Mouse (Mus musculus) liver, embryonic 11.5 days (tissue): ENCODE measurements around the gene Khk. TPM values are rescaled to one million over a fixed set of nuclear protein-coding genes. Genes with fewer than 3 reads are reported as not detected.

Experiments used
- ATAC-seq: fragments of 200-750 bp; cut with Nextera tagmentation; replicated peaks from 2 replicates; pipeline ENCODE4 v1.8.0; 2017; ENCODE audit warnings: moderate number of reproducible peaks, mild to moderate bottlenecking, moderate TSS enrichment, moderate library complexity; ENCODE audit not compliant: low FRiP score
- DNase-seq: peaks from one replicate; pipeline ENCODE4 v3.0.0-alpha.2; 2017; ENCODE audit warnings: low spot score
- H3K27ac ChIP-seq: fragments of 300-500 bp; sonication (generic); 2 replicates; pipeline ENCODE4 v1.5.1; 2014; ENCODE audit warnings: mild to moderate bottlenecking, low read depth, low read length, control low read depth
- H3K27me3 ChIP-seq: fragments of 300-500 bp; sonication (generic); replicated peaks from 2 replicates; pipeline ENCODE4 v1.6.1; 2014; ENCODE audit warnings: low read length, mixed read lengths; ENCODE audit not compliant: control insufficient read depth, insufficient read depth
- H3K36me3 ChIP-seq: fragments of 300-500 bp; sonication (generic); 2 replicates; pipeline ENCODE4 v1.6.1; 2014; ENCODE audit warnings: mild to moderate bottlenecking, low read length, moderate library complexity, mixed read lengths; ENCODE audit not compliant: control insufficient read depth, insufficient read depth
- H3K4me1 ChIP-seq: fragments of 300-500 bp; sonication (generic); replicated peaks from 2 replicates; pipeline ENCODE4 v1.6.1; 2014; ENCODE audit warnings: low read length, mixed read lengths; ENCODE audit not compliant: control insufficient read depth, insufficient read depth
- H3K4me2 ChIP-seq: fragments of 300-500 bp; sonication (generic); 2 replicates; pipeline ENCODE4 v1.6.1; 2014; ENCODE audit warnings: mild to moderate bottlenecking, control low read depth, moderate library complexity
- H3K4me3 ChIP-seq: fragments of 300-500 bp; sonication (generic); 2 replicates; pipeline ENCODE4 v1.5.1; 2014; ENCODE audit warnings: low read depth, low read length, control low read depth
- H3K9ac ChIP-seq: fragments of 300-500 bp; sonication (generic); 2 replicates; pipeline ENCODE4 v1.6.1; 2014; ENCODE audit warnings: low read depth, low read length, control low read depth
- H3K9me3 ChIP-seq: fragments of 300-500 bp; sonication (generic); 2 replicates; pipeline ENCODE4 v1.6.1; 2016; ENCODE audit warnings: low read length, inconsistent platforms, mixed read lengths; ENCODE audit not compliant: control insufficient read depth
- WGBS: fragments of 180-500 bp; shearing (Covaris S2); extraction: QIAGEN DNeasy Blood & Tissue Kit; methylation state at CpG from one replicate; pipeline ENCODE4 v1.1.7; 2014; 5-methylcytosine and 5-hydroxymethylcytosine counted together
- polyA plus RNA-seq: library from polyadenylated mRNA; unstranded; fragments of >200 nt; fragmentation: Nextera tagmentation; extraction: Ambion mirVana; gene quantifications from 2 replicates; pipeline ENCODE4 v1.2.1, GENCODE M21; 2014

The Khk gene
- polyA plus RNA-seq, 1 experiment from 2014 or later: 58.6 TPM

GRCm38 (mm10) chr5:30922581-30923041, 1.4 kb downstream of the Khk start:
- Histone ChIP-seq H3K9ac (peak overlapping the region; percentile 61), H3K4me3 (peak overlapping the region; percentile 51), H3K27ac (no peak overlapping the region; the same call in 1 of the 2 replicates), H3K27me3 (no peaks in the 10 kb centered on the region), H3K4me1 (peaks cover 18% of the 10 kb centered on the region), H3K4me2 (peak overlapping the region; percentile 98), H3K9me3 (no peaks in the 10 kb centered on the region), H3K36me3 (peaks cover 19% of the 10 kb centered on the region)
- ATAC-seq (no peak), DNase-seq (no peak)
- WGBS: 46% methylated on average over 10 of the region's 10 CpGs

GRCm38 (mm10) chr5:30923119-30923518, 1.9 kb downstream of the Khk start:
- no peaks in the 10 kb centered on the region for H3K27me3 ChIP-seq
- DNase-seq: no peak
- H3K4me2 ChIP-seq: peak overlapping the region; percentile 98
- no peak overlapping the region for H3K27ac ChIP-seq
- H3K36me3 ChIP-seq: peaks cover 16% of the 10 kb centered on the region
- H3K4me1 ChIP-seq: peaks cover 18% of the 10 kb centered on the region
- ATAC-seq: no peak
- no peaks in the 10 kb centered on the region for H3K9me3 ChIP-seq
- H3K4me3 ChIP-seq: no peak overlapping the region; the same call in 1 of the 2 replicates
- WGBS: 59% methylated on average over 6 of the region's 6 CpGs
- no peak overlapping the region; the same call in 1 of the 2 replicates for H3K9ac ChIP-seq

GRCm38 (mm10) chr5:30924614-30925013, 3.4 kb downstream of the Khk start:
- 0 out of 2 replicates have a peak, but pooled peaks cover 8% of the 10 kb centered on the region for H3K36me3 ChIP-seq
- no peak overlapping the region for H3K27ac ChIP-seq
- no peaks in the 10 kb centered on the region for H3K27me3 ChIP-seq
- 85% methylated on average over 8 of the region's 8 CpGs for WGBS
- H3K4me3 ChIP-seq: no peak overlapping the region
- H3K9ac ChIP-seq: no peak overlapping the region
- DNase-seq (no peak), ATAC-seq (no peak)
- H3K4me1 ChIP-seq: peaks cover 18% of the 10 kb centered on the region
- H3K4me2 ChIP-seq: no peak overlapping the region
- H3K9me3 ChIP-seq: no peaks in the 10 kb centered on the region

- Histone ChIP-seq H3K4me2 (no peak overlapping the region), H3K4me3 (no peak overlapping the region), H3K36me3 (0 out of 2 replicates have a peak, but pooled peaks cover 3% of the 10 kb centered on the region), H3K27ac (no peak overlapping the region), H3K4me1 (peaks cover 18% of the 10 kb centered on the region), H3K27me3 (no peaks in the 10 kb centered on the region), H3K9ac (no peak overlapping the region), H3K9me3 (no peaks in the 10 kb centered on the region)
- WGBS: 91% methylated on average over 5 of the region's 5 CpGs
- DNase-seq (no peak), ATAC-seq (no peak)
Measured at GRCm38 (mm10) chr5:30925217-30925616, 4.0 kb downstream of the Khk start.

- no peaks in the 10 kb centered on the region for H3K9me3 ChIP-seq
- DNase-seq (no peak), ATAC-seq (no peak)
- H3K4me1 ChIP-seq: peaks cover 11% of the 10 kb centered on the region
- 74% methylated on average over 2 of the region's 2 CpGs for WGBS
- no peaks in the 10 kb centered on the region for H3K36me3 ChIP-seq
- no peak overlapping the region for H3K9ac ChIP-seq
- H3K27ac ChIP-seq: no peak overlapping the region
- no peaks in the 10 kb centered on the region for H3K27me3 ChIP-seq
- no peak overlapping the region for H3K4me2 ChIP-seq
- H3K4me3 ChIP-seq: no peak overlapping the region
Measured at GRCm38 (mm10) chr5:30926073-30926472, 4.8 kb downstream of the Khk start.

GRCm38 (mm10) chr5:30927945-30928529, 6.8 kb downstream of the Khk start:
- Histone ChIP-seq H3K27ac (no peak overlapping the region), H3K4me2 (0 out of 2 replicates have a peak overlapping the region, but pooled peaks have one; percentile 28), H3K27me3 (no peaks in the 10 kb centered on the region), H3K4me3 (no peak overlapping the region), H3K9ac (no peak overlapping the region), H3K4me1 (no peaks in the 10 kb centered on the region), H3K9me3 (no peaks in the 10 kb centered on the region), H3K36me3 (no peaks in the 10 kb centered on the region)
- ATAC-seq (peak; percentile 47), DNase-seq (no peak)
- 45% methylated on average over 7 of the region's 7 CpGs for WGBS

GRCm38 (mm10) chr5:30930121-30930520, 8.9 kb downstream of the Khk start:
- Histone ChIP-seq H3K27me3 (no peaks in the 10 kb centered on the region), H3K27ac (no peak overlapping the region), H3K9ac (no peak overlapping the region), H3K36me3 (no peaks in the 10 kb centered on the region), H3K9me3 (no peaks in the 10 kb centered on the region), H3K4me2 (no peak overlapping the region), H3K4me1 (no peaks in the 10 kb centered on the region), H3K4me3 (no peak overlapping the region)
- ATAC-seq (no peak), DNase-seq (no peak)
- 58% methylated on average over 4 of the region's 4 CpGs for WGBS

- H3K4me3 ChIP-seq: no peak overlapping the region
- no peaks in the 10 kb centered on the region for H3K4me1 ChIP-seq
- WGBS: 85% methylated on average over 6 of the region's 6 CpGs
- no peak overlapping the region for H3K9ac ChIP-seq
- ATAC-seq (no peak), DNase-seq (no peak)
- H3K36me3 ChIP-seq: no peaks in the 10 kb centered on the region
- H3K27me3 ChIP-seq: no peaks in the 10 kb centered on the region
- no peaks in the 10 kb centered on the region for H3K9me3 ChIP-seq
- H3K4me2 ChIP-seq: no peak overlapping the region
- no peak overlapping the region for H3K27ac ChIP-seq
Measured at GRCm38 (mm10) chr5:30930846-30931245, 9.6 kb downstream of the Khk start.

- Histone ChIP-seq H3K27ac (no peak overlapping the region), H3K4me2 (no peak overlapping the region), H3K4me1 (no peaks in the 10 kb centered on the region), H3K9ac (no peak overlapping the region), H3K4me3 (no peak overlapping the region), H3K9me3 (no peaks in the 10 kb centered on the region), H3K27me3 (no peaks in the 10 kb centered on the region), H3K36me3 (no peaks in the 10 kb centered on the region)
- no peak for ATAC-seq
- WGBS: 83% methylated on average over 4 of the region's 4 CpGs
- DNase-seq: no peak
Measured at GRCm38 (mm10) chr5:30931378-30931777, 10.1 kb downstream of the Khk start.
